Mouse (Mus musculus): ENCODE data around the gene Bcat1. TPM values are rescaled to one million over a fixed set of nuclear protein-coding genes. Genes with fewer than 3 reads are reported as not detected.
A peak's percentile ranks its signal among the peaks of the same experiment; 100 is the strongest.

Bcat1 gene
- total RNA-seq, 2 experiments from 2014 or later: 1.5 to 1.6 TPM

GRCm38 (mm10) chr6:145018295-145018694 lies 57.7 kb downstream of the Bcat1 start:
- intact Hi-C loops (cut with DNase I): no loop called here

DNA sequence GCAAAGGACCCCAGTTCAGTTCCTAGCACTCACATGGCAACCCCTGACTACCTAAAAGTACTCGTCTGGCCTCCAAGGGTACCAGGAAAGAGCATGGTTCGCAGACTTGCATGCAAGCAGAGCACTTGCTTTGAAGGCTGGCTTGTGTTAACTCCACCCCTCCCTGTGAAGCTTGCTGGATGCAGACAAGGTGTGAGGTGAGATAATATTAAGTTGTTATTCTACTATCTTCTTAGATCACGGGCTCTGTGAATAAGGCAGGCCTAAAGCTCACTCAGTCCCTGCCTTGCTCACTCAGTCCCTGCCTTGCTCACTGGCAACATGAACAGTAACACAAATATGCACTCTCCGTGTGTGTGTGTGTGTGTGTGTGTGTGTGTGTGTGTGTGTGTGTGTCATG lies 58.5 kb downstream of the Bcat1 start:
- DNase-seq (ENCODE audit: low spot score): no peak
- intact Hi-C loops (cut with DNase I): no loop called here

More at GRCm38 (mm10) chr6:145018295-145018694, 57.7 kb downstream of the Bcat1 start:
- no peak for DNase-seq (ENCODE audit: low spot score)

- no peak for DNase-seq (ENCODE audit: low spot score)
- intact Hi-C loops (cut with DNase I): no loop called here
Measured at GRCm38 (mm10) chr6:145016639-145017038, 59.3 kb downstream of the Bcat1 start.

DNA sequence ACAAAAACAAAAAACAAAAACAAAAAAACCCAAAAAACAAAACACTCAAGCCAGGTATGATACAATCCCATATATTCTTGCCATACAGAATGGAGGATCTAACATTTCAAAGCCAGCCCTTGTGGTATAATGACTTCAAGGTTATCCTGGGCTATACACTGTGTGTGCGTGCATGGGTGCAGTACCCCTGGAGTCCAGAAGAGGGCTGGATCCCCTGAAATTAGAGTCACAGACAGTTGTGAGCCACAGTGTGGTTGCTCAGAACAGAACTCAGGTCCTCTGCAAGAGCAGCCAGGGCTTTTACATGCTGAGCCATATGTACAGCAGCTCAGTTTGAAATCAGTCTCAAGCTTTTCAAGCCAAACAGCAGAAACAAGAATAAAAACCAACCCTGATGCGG lies 61.0 kb downstream of the Bcat1 start:
- DNase-seq (ENCODE audit: low spot score): no peak
- intact Hi-C loops (cut with DNase I): no loop called here

DNA sequence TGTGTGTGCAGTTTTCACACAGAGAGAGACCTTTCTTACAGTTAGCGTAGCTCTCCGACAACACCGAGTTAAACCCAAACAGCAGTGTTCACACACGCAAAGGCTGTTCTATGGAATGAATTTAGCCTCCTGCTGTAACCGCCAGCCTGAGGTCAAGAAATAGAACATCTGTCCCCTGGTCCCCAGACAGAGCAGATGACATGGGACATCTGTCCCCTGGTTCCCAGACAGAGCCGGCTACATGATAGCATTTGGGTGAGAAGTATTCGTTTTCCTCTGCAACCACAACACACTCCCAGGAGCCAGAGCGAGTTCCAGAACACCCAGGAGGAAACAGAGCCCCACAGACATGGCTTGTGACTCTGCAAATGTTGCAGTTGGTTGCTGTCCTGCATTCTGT lies 63.3 kb downstream of the Bcat1 start:
- intact Hi-C loops (cut with DNase I): no loop called here
- DNase-seq (ENCODE audit: low spot score): peak; percentile 5

GRCm38 (mm10) chr6:145011141-145011540 lies 64.8 kb downstream of the Bcat1 start:
- intact Hi-C loops (cut with DNase I): no loop called here
- no peak for DNase-seq (ENCODE audit: low spot score)

GRCm38 (mm10) chr6:145009859-145010818 lies 65.8 kb downstream of the Bcat1 start:
- intact Hi-C loops (cut with DNase I): no loop called here
- DNase-seq (ENCODE audit: low spot score): no peak

GRCm38 (mm10) chr6:145003459-145003858 lies 72.5 kb downstream of the Bcat1 start:
- DNase-seq (ENCODE audit: low spot score): no peak
- intact Hi-C loops (cut with DNase I): no loop called here

GRCm38 (mm10) chr6:145002094-145002936 lies 73.7 kb downstream of the Bcat1 start:
- intact Hi-C loops (cut with DNase I): no loop called here
- no peak for DNase-seq (ENCODE audit: low spot score)

- intact Hi-C loops (cut with DNase I): no loop called here
Measured at GRCm38 (mm10) chr6:145001493-145001892, 74.5 kb downstream of the Bcat1 start.

DNA sequence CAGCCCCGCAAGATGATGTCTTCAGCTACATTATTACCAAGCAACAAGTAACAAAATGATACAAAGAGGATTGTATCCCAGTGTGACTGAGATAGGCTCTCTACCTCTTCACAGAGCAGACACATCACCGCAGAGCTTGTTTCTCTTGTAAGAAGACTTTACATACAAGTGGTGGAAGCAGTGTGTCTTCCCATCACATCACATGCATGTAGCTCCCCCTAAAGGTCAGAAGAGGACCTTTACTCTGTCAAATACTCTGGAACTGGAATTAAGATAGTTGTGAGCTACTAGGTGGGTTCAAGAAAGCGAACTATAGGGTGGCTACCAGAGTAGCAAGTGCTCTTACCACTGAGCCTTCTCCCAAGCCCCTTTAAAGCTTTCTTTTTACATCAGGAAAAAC lies 78.8 kb downstream of the Bcat1 start:
- DNase-seq (ENCODE audit: low spot score): no peak
- intact Hi-C loops (cut with DNase I): no loop called here

More at GRCm38 (mm10) chr6:145001493-145001892, 74.5 kb downstream of the Bcat1 start:
- DNase-seq (ENCODE audit: low spot score): no peak

DNA sequence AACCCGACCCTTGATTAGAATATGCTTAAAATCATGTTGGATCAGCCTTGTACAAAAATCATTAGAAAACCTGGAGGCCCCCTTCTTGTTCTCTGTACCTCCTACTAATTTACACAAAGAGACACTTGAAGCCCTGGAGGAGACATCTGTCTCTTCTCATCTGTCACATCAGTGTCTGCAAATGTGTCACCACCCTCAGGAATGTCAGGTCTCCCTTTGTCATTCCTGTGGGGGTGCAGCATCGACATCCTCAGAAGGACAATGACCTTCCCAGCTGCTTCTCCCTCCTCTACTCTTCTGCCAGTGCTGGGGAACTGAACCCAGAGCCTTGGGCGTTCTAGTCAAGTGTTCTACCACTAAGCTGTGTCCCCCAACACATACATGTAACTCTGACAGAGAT lies 83.9 kb downstream of the Bcat1 start:
- intact Hi-C loops (cut with DNase I): no loop called here
- DNase-seq (ENCODE audit: low spot score): no peak

GRCm38 (mm10) chr6:144989193-144989592 lies 86.8 kb downstream of the Bcat1 start:
- no peak for DNase-seq (ENCODE audit: low spot score)
- intact Hi-C loops (cut with DNase I): no loop called here

DNA sequence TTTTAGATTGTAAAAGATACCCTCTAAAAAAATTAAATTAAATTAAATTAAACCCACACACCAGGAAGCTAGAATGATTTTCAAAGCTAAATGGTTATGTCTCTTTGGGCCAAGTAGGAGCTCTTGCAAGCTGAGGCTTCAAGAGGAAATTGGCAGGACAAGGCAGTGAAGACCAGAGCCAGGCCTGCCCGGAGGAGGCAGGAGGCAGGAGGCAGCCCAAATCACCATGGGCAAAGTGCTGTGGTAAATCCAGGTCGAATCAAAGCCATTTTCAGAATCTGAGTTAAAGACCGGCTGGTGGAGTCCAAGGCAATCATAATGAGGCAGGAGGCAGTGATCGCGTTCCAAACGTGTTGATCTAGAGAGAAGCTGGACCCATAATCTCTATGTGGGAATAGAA lies 88.3 kb downstream of the Bcat1 start:
- intact Hi-C loops (cut with DNase I): no loop called here
- no peak for DNase-seq (ENCODE audit: low spot score)

DNA sequence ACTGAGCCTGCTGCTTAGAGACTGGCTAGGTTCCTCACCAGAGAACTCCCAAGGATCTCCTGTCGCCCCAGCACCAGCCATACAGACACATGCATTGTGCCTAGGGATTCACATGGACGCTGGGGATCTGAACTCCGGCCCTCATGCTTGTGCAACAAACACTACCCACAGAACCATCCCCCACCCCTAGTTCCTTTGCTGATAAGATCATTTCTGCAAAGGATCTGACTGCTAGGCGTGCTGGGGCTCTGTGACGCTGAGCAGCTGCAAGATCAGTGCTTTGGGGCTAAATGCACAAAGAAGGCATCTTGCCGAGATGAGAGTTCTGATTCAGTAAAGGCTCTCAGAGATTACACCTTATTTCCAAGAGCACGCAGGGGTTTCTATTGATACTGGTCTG lies 88.8 kb downstream of the Bcat1 start:
- no peak for DNase-seq (ENCODE audit: low spot score)
- intact Hi-C loops (cut with DNase I): no loop called here

DNA sequence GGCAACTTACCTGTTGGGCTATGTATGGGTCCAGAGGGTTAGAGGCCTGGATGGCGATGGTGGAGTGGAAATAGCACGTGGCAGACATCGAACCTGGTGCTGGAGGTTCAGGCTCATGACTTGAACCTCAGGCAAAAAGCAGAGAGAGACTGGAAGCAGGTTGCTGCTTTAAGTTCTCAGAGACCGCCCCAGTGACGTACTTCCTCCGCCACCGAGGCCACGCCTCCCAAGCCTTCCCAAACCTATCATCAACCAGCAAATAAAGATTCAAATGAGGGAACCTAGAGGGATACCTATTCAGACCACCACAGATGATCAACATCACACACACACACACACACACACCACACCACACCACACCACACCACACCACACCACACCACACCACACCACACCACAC lies 91.8 kb downstream of the Bcat1 start:
- intact Hi-C loops (cut with DNase I): no loop called here

DNA sequence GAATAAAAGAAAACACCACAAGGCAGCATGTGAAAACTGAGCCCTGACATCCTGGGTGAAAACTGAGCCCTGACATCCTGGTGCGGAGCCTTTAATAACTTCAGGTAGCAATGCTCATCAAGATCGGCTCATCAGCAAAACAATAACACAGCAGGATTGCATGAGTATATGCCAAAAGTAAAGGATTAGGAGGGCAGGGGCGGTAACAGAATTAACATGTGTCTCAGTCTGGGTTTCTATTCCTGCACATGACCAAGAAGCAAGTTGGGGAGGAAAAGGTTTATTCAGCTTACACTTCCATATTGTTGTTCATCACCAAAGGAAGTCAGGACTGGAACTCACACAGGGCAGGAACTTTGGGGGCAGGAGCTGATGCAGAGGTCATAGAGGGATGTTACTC lies 93.9 kb downstream of the Bcat1 start:
- intact Hi-C loops (cut with DNase I): no loop called here
- DNase-seq (ENCODE audit: low spot score): no peak

More for the DNA sequence above, 91.8 kb downstream of the Bcat1 start:
- DNase-seq (ENCODE audit: low spot score): no peak

DNA sequence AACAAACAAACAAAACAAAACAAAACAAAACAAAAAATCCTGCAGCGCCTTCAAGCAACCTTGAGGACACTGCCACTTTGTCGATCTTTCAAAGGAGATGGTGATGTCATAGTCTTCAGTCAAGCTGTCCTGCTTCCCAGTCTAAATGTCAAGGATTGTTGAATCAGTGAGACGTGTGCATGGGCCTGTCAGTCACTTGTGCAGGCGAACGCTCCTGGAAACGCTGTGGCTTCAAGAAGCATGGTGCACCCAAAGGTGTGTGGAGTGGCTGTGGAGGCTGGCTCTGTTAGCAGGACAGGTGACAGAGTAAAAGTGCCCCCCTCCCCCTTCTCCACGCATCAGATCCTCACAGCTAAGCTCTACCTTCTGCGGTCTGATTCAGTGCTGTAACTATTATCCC lies 103.6 kb downstream of the Bcat1 start:
- intact Hi-C loops (cut with DNase I): no loop called here
- DNase-seq (ENCODE audit: low spot score): no peak

DNA sequence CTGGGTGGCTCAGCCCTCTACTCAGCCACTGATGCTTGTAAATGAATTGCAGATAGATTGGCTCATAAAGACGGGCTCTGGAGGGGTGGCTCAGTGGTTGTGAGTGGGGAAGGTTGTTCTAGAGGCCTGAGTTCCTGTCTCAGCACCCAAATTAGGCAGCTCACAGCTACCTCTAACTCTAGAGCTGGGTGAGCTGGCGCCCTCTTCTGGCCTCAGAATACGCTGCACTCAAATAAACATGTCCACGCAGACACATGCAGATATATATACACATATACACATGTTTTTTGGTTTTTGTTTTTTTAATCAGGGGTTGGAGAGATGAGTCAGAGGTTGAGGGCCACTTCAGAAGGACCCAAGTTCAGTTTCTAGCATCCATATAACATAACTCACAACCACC lies 105.1 kb downstream of the Bcat1 start:
- intact Hi-C loops (cut with DNase I): no loop called here
- no peak for DNase-seq (ENCODE audit: low spot score)

DNA sequence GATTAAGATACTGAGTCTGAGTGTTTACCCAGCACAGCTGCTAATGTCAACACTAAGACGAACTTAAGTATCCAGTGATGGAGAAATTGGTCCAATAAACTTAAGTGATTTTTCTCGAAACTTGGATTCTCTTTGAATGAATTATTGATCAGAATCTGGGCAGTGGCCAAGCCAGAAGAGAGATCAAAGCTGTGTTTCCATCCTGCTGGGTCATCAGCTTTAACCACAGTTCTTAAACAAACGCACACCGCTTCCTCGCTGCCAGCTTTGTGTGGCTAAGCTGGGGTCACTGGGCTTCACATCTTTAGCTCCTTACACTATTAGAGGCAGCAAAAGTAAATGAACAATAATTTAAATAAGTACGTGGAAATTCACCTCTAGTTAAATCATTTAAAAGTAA lies 108.4 kb downstream of the Bcat1 start:
- intact Hi-C loops (cut with DNase I): loop anchor here (10.0 kb wide), 1 partner anchor 1643 kb away; no protein-coding TSS in a partner anchor

GRCm38 (mm10) chr6:144964205-144964604 lies 111.8 kb downstream of the Bcat1 start:
- intact Hi-C loops (cut with DNase I): loop anchor here (10.0 kb wide), 1 partner anchor 1639 kb away; no protein-coding TSS in a partner anchor
- no peak for DNase-seq (ENCODE audit: low spot score)

More for the DNA sequence above, 108.4 kb downstream of the Bcat1 start:
- no peak for DNase-seq (ENCODE audit: low spot score)
